Mouse (Mus musculus): ENCODE measurements around the gene Sik1. TPM values are rescaled to one million over a fixed set of nuclear protein-coding genes. Genes with fewer than 3 reads are reported as not detected.

The Sik1 gene
- polyA plus RNA-seq, 1 experiment, result 29.9 TPM

DNA sequence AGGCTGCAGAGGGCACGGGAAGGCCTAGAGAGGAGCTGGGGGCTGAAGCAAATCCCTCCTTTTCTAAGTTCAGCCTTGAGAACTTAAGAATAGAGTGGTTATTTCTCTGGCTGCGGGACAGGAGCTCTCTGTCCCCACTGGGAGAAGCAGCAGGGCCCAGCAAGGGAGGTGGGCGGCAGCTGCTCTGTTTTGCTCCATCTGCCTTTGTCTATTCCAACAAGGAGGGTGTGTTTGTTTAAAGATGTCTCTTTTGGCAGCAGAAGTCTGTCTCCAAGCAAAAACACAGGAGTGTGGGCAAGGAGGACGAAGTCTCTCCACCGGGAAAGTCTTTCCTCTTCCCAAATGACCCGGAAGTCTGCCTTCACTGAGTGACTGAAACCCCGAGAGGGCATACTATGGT is 18.8 kb downstream of the Sik1 start:
- TF ChIP-seq CTCF (IDR thresholded peaks at IDR 0.05; ENCODE audit: borderline replicate concordance, extremely low read depth, insufficient read depth, insufficient read length), result no peak
- no peak for TF ChIP-seq POLR2A (IDR thresholded peaks at IDR 0.05; ENCODE audit: borderline replicate concordance, extremely low read depth, insufficient read depth, insufficient read length, poor library complexity, severe bottlenecking)
- no peak for DNase-seq (ENCODE audit: low read depth)

DNA sequence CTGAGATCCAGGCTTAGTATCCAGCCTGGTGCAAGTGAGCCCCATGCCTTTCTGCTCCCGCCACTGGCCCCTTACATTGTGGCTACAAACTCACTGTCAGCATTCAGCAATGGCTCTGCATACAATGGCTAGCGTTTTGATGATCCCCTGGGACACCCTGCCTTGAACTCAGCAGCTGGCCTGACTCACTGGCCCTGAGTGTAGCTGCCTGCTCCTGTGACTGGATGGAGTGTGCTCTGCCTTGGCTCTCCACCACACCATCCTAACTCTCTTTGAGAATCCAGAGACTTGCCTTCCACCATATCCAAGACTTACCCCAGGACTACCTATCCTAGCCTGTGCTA is 19.4 kb downstream of the Sik1 start:
- no peak for DNase-seq (ENCODE audit: low read depth)
- no peak for TF ChIP-seq CTCF (IDR thresholded peaks at IDR 0.05; ENCODE audit: borderline replicate concordance, extremely low read depth, insufficient read depth, insufficient read length)
- no peak for TF ChIP-seq POLR2A (IDR thresholded peaks at IDR 0.05; ENCODE audit: borderline replicate concordance, extremely low read depth, insufficient read depth, insufficient read length, poor library complexity, severe bottlenecking)

DNA sequence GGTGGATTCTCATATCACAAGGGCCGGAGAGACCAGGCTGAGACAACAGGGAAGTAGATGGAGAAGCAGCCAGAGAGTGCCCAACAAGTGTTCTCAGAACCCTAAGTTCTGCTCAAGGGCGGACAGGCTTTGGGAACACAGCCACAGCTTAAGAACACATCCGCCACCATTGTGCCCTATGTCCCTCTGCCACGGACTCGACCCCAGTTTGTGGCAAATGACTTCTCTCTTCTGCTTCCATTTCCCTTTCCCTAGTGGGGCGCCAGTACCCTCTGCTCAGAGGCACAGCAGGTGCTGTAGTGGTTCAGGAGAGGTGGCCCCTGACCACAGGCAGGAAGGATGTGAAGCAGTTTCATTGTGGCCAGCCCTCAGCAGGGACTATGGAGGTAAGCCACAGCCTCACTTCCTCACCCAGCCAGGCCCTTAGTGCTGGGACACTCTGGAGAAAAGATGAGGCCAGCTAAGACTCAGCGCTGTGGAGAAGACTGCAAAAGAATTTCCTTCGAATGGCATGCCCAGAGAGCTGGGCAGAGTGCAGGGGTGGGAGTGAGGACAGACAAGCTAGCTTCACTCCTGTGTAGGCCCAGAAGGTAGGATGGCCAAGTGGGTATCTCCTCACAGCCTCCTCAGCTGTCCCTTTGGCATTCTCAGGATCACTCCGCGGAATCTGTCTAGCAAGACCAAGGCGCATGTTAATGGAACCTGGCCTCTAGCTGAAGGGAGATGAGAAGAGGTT is 19.9 kb downstream of the Sik1 start:
- DNase-seq (ENCODE audit: low read depth), result no peak
- TF ChIP-seq POLR2A (IDR thresholded peaks at IDR 0.05; ENCODE audit: borderline replicate concordance, extremely low read depth, insufficient read depth, insufficient read length, poor library complexity, severe bottlenecking) (no peak), CTCF (IDR thresholded peaks at IDR 0.05; ENCODE audit: borderline replicate concordance, extremely low read depth, insufficient read depth, insufficient read length) (no peak)

DNA sequence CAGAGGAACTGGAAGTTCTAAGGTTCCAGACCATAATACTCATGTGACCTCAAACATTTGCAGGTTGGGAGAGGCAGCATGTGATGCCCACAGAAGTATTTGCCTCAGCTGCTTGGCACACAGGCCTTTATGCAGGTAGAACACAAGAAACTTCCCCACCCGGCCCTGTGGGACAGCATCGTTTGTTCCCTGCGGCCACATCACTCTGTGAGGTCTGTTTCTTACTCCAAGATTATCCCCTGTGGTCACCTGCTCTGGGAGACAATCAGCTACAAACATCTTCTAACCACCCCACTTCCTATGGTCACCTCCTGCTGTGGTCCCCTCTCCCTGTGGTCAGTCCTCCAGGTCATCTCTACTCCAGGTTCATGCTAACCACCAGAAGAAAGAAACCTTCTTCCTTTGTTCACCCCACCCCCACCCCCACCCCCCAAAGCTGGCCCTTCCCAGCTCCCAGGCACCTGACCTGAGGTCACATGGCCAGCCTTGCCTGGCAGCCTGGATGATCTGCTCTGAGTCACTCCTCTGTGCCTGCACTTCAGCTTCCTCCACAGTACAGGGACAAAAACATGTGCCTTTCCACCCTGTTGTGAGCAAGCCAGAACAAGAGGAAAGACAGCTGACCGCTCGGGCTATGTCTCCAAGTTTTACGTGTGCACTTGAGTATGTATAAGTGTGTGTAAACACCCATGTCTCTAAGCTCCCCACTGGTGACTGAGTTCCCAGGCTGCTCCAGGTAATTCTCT is 21.1 kb downstream of the Sik1 start:
- DNase-seq (ENCODE audit: low read depth), result no peak
- TF ChIP-seq POLR2A (IDR thresholded peaks at IDR 0.05; ENCODE audit: borderline replicate concordance, extremely low read depth, insufficient read depth, insufficient read length, poor library complexity, severe bottlenecking) (no peak), CTCF (IDR thresholded peaks at IDR 0.05; ENCODE audit: borderline replicate concordance, extremely low read depth, insufficient read depth, insufficient read length) (no peak)

DNA sequence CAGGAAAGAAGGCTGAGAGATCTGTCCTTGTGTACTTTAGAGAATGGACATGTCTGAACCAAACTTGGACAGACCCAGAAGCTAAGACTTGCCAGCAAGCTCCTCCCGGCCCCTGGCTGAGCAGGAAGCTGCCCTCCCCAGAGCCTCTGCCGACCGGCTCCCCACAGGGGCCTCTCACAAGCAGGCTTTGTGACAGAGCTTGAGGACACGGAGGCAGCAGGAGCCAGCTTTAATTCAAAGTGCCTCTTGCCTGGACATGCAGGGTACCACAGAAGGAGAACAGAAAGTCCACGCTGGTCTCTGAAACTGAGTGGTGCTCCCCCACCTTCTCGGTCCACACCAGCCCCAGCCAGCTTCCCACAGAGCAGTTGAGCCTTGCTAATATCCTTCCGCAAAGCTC is 21.9 kb downstream of the Sik1 start:
- no peak for TF ChIP-seq POLR2A (IDR thresholded peaks at IDR 0.05; ENCODE audit: borderline replicate concordance, extremely low read depth, insufficient read depth, insufficient read length, poor library complexity, severe bottlenecking)

DNA sequence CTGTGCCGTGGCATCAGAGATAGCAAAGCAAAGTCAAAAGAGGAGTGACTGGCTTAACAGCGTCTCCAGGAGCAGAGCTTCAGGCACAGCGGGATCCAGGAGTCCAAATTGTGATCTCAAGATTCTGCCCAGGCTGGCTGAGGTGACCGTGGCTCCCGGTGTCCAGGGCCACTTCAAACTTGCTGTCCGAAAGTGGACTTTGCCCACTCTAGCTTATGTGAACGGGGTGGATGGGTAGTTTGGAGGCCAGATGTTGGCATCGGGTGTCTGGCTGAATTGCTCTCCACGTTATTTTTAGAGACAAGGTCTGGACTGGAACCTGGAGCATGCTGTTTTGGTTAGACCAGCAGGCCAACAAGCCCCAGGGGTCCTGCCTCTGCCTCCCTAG is 23.0 kb downstream of the Sik1 start:
- no peak for DNase-seq (ENCODE audit: low read depth)
- TF ChIP-seq CTCF (IDR thresholded peaks at IDR 0.05; ENCODE audit: borderline replicate concordance, extremely low read depth, insufficient read depth, insufficient read length), result no peak
- TF ChIP-seq POLR2A (IDR thresholded peaks at IDR 0.05; ENCODE audit: borderline replicate concordance, extremely low read depth, insufficient read depth, insufficient read length, poor library complexity, severe bottlenecking), result no peak

More for the DNA sequence above, 21.9 kb downstream of the Sik1 start:
- no peak for DNase-seq (ENCODE audit: low read depth)

DNA sequence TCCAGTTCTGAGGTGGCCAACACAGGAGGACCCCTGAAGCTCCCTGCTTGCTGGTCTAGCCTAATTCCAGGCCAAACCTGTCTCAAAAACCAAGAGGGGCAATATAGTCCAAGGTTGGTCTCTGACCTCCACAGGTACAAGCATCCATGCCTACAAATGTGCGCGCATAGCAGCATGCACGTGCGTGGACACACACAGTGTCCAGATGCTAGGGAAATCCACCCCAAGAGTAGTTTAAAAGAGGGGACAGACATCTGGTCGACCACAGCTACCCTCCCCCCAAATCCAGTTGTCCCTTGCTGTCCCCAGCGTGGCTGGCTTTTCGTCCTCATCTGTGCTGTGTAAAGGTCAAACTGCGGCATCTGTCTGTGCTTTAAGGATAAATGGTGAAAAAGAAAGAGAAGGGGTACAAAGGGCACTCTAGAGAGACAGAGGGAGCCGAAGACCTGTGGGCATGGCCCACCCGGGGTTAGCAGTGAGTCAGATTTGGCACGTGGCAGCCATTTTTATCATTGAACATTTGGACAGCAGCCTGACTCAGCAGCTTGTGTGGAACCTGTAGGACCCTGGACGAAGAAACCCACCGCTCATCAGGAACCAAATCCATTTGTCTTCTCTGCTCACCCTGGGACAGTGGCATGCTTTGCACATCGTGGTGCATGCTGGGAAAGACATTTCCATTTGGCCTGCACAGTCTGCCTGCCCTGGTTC is 23.6 kb downstream of the Sik1 start:
- no peak for DNase-seq (ENCODE audit: low read depth)
- TF ChIP-seq POLR2A (IDR thresholded peaks at IDR 0.05; ENCODE audit: borderline replicate concordance, extremely low read depth, insufficient read depth, insufficient read length, poor library complexity, severe bottlenecking) (no peak), CTCF (IDR thresholded peaks at IDR 0.05; ENCODE audit: borderline replicate concordance, extremely low read depth, insufficient read depth, insufficient read length) (no peak)

DNA sequence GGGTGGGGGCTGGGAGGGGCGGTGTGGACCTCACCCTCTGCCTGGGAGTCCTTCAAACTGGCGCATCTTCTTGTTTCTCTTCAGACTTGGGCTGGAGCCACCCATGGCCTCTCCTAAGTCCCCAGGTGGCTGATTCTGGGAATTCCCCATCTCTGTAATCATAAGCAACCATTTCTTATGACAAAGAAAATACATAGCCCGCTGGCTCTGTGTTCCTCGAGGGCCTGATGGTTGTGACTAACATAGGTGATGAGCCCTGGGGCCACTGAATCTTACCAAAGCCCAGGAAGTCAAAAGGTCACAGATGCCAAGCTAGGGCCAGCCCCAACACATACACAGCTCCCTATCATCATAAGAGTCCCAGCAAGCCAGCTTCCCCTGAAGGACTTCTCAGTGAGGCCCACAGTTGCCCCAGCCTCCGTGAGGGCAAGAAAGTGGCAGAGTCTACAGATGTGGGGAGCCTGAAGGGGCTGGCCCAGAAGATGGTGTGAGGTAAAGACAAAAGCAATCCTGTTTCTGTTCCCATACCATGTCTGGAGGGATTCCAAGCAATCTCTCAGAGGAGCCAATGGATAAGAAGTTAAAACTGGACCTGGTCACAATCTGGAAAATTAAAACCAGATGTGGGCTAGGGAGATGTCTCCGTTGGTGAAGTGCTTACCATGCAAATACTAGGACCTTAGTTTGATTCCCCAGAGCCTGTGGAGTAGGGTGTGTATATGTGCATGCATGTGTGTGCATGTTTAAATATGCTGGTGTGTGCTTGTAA is 24.3 kb downstream of the Sik1 start:
- no peak for DNase-seq (ENCODE audit: low read depth)
- TF ChIP-seq CTCF (IDR thresholded peaks at IDR 0.05; ENCODE audit: borderline replicate concordance, extremely low read depth, insufficient read depth, insufficient read length) (no peak), POLR2A (IDR thresholded peaks at IDR 0.05; ENCODE audit: borderline replicate concordance, extremely low read depth, insufficient read depth, insufficient read length, poor library complexity, severe bottlenecking) (no peak)

DNA sequence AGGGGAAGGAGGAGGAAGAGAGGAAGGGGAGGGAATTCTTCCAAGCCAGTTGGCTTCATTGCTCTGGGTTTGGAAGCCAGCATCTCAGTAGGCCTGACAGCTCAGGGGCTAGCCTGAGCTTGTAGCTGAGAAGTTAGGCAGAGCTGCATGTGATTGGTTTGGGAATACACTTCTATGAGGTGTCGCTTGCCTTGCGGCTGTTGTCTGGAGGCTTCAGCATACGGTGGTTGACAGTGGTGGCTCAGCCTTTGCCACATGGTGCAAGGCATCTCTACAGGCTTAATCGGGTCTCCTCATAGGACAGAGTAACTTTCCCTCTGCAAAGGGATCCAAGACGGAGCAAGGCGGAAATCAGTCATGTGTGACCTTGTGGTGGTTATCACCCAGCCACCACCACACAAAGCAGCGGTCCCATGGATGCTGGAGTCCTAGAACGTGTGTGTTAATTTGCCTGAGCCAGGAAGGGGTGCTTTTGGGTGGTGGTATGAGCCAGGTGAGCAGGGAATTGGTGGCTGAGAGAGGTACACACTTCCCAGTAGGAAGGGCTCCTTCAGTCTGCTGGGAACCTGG is 25.0 kb downstream of the Sik1 start:
- TF ChIP-seq CTCF (IDR thresholded peaks at IDR 0.05; ENCODE audit: borderline replicate concordance, extremely low read depth, insufficient read depth, insufficient read length) (no peak), POLR2A (IDR thresholded peaks at IDR 0.05; ENCODE audit: borderline replicate concordance, extremely low read depth, insufficient read depth, insufficient read length, poor library complexity, severe bottlenecking) (no peak)
- DNase-seq (ENCODE audit: low read depth), result no peak

DNA sequence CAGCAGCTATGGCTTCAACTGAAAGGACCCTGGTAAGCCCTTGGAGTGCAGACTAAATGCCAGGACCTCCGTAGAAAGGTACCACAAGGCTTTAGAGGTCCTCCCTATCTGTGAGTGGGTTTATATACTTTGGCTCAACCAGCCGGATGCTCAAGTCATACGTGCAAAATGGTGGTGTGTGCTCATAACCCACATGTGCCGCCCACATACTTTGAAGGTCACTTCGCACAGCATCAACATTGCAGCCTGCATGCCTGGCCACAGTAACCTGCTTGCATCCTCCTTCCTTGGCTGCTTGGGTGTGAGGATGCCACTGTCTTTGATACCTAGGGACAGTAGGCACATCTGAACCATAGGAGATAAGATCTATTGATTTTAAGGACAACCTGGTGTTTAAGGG is 26.7 kb downstream of the Sik1 start:
- TF ChIP-seq CTCF (IDR thresholded peaks at IDR 0.05; ENCODE audit: borderline replicate concordance, extremely low read depth, insufficient read depth, insufficient read length) (no peak), POLR2A (IDR thresholded peaks at IDR 0.05; ENCODE audit: borderline replicate concordance, extremely low read depth, insufficient read depth, insufficient read length, poor library complexity, severe bottlenecking) (no peak)

DNA sequence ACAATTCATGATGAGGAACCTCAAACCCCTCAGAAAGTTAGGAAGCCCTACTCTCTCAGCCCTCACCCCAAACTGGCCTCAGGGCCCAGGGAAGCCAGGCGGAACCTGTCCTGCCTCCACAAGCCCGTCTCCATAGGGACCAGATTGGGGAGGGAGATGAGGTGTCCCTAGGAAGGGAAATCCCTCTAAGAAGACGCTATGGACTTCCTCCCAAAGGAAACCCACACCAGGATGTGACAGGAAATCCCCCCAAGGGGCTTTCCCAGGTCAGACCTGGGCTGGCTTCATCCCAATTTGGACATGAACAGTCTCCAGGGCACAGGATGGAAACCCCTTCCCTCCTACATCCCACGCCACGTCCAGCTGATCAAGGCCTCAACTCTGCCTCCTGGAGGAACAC is 27.5 kb downstream of the Sik1 start:
- DNase-seq (ENCODE audit: low read depth), result no peak
- TF ChIP-seq POLR2A (IDR thresholded peaks at IDR 0.05; ENCODE audit: borderline replicate concordance, extremely low read depth, insufficient read depth, insufficient read length, poor library complexity, severe bottlenecking) (no peak), CTCF (IDR thresholded peaks at IDR 0.05; ENCODE audit: borderline replicate concordance, extremely low read depth, insufficient read depth, insufficient read length) (no peak)

More for the DNA sequence above, 26.7 kb downstream of the Sik1 start:
- DNase-seq (ENCODE audit: low read depth), result no peak
